Mouse (Mus musculus) limb, embryonic 13.5 days (tissue): ENCODE data around the gene Armc8. TPM values are rescaled to one million over a fixed set of nuclear protein-coding genes. Genes with fewer than 3 reads are reported as not detected.

Source experiments
- ATAC-seq: fragments of 200-750 bp; cut with Nextera tagmentation; 2 replicates; pipeline ENCODE4 v1.8.0; 2017; ENCODE audit warnings: low read depth, moderate number of reproducible peaks, moderate TSS enrichment; ENCODE audit not compliant: low FRiP score
- H3K27ac ChIP-seq: fragments of 300-500 bp; sonication (generic); 2 replicates; pipeline ENCODE4 v1.5.1; 2015; ENCODE audit warnings: inconsistent platforms, mild to moderate bottlenecking, moderate library complexity
- H3K27me3 ChIP-seq: fragments of 300-500 bp; sonication (generic); 2 replicates; pipeline ENCODE4 v1.6.1; 2015; ENCODE audit warnings: mild to moderate bottlenecking, inconsistent platforms
- H3K36me3 ChIP-seq: fragments of 300-500 bp; sonication (generic); 2 replicates; pipeline ENCODE4 v1.6.1; 2015; ENCODE audit warnings: inconsistent platforms, mild to moderate bottlenecking, moderate library complexity
- H3K4me1 ChIP-seq: fragments of 300-500 bp; sonication (generic); 2 replicates; pipeline ENCODE4 v1.6.1; 2015; ENCODE audit warnings: inconsistent platforms
- H3K4me2 ChIP-seq: fragments of 300-500 bp; sonication (generic); replicated peaks from 2 replicates; pipeline ENCODE4 v1.6.1; 2015; ENCODE audit warnings: inconsistent platforms, mild to moderate bottlenecking, moderate library complexity
- H3K4me3 ChIP-seq: fragments of 300-500 bp; sonication (generic); 2 replicates; pipeline ENCODE4 v1.5.1; 2015; ENCODE audit warnings: moderate library complexity, mild to moderate bottlenecking, inconsistent platforms
- H3K9ac ChIP-seq: fragments of 300-500 bp; sonication (generic); 2 replicates; pipeline ENCODE4 v1.6.1; 2015; ENCODE audit warnings: mild to moderate bottlenecking, inconsistent platforms
- H3K9me3 ChIP-seq: fragments of 300-500 bp; sonication (generic); 2 replicates; pipeline ENCODE4 v1.6.1; 2016; ENCODE audit warnings: inconsistent platforms
- WGBS: fragments of 180-500 bp; shearing (Covaris S2); methylation state at CpG from one replicate; pipeline ENCODE4 v1.1.7; 2015; 5-methylcytosine and 5-hydroxymethylcytosine counted together
- polyA plus RNA-seq: library from polyadenylated mRNA; unstranded; fragments of >200 nt; fragmentation: Nextera tagmentation; extraction: Ambion mirVana; gene quantifications from 2 replicates; pipeline ENCODE4 v1.2.1, GENCODE M21; 2015

The Armc8 gene
- polyA plus RNA-seq, 1 experiment from 2014 or later = 21.0 TPM

DNA sequence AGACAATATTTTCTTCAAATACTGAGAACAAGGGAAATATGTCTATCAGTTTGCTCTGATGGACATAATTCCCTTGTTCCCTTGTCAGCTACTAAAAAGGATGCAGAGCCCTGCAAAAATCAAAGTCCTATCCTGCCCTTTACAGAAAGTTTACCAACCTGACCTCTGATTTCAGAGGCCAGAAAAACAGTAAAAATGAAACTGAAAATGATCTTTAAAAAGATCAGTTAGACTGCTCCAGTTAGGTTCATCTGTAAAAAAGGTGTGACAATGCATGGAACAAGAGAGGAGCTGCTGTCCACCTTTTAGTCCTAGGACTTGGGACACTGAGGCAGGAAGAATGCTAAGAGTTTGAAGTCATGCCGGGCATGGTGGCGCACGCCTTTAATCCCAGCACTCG, 77.6 kb downstream of the Armc8 start:
- Histone ChIP-seq H3K36me3 (peaks cover 67% of the 10 kb centered on the region), H3K27me3 (no peaks in the 10 kb centered on the region), H3K4me1 (no peaks in the 10 kb centered on the region), H3K27ac (no peak overlapping the region), H3K4me2 (no peak overlapping the region), H3K9ac (no peak overlapping the region), H3K4me3 (no peak overlapping the region), H3K9me3 (no peaks in the 10 kb centered on the region)
- WGBS = 95% methylated on average over 4 of the region's 4 CpGs
- ATAC-seq = no peak

DNA sequence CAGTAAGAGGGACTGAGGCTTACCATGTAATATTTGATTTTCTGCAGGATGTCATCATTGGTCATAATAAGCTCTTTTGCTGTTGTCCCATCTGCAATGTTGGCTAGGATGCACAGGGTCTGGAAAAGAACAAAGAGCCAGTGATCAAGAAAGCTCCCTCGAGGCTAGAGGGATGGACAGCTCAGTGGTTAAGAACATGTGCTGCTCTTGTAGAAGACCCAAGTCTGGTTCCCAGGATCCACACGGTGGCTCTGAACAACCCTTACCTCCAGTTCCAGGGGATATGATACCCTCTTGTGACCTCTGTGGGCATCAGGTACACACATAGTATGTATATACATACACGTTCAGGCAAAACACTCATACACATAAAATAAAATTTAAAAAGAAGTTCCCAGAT, 80.9 kb downstream of the Armc8 start:
- Histone ChIP-seq H3K27me3 (no peaks in the 10 kb centered on the region), H3K9me3 (no peaks in the 10 kb centered on the region), H3K36me3 (peaks cover 73% of the 10 kb centered on the region), H3K9ac (no peak overlapping the region), H3K27ac (no peak overlapping the region), H3K4me2 (no peak overlapping the region), H3K4me1 (no peaks in the 10 kb centered on the region), H3K4me3 (no peak overlapping the region)
- 88% methylated on average over 3 of the region's 3 CpGs for WGBS
- ATAC-seq = no peak

DNA sequence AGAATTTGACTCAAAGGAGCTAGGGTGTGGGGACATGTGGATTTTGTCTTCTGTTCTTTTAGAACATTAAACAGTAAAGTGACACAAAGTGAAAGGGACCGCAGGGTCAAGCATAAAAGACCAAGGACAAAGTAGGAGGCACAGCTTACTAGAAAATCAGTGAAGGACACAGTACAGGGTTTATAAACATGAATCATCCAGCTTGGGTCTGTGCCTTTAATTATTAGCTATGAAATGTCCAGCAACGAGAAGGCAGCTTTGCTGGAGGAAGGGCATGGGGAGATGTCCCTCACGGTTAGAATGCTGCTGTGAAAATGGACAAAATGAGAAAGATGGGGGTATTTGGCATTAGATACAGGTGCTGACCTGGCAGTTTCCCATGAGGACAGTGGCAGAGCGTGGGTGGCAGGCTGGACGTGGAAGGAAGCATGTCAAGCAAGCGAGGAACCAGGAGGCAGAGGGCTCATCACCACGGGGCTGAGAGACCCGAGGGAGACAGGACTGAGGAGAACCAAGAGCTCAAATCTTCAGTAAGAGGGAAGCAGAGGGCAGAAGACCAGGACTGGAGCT, 81.5 kb downstream of the Armc8 start:
- Histone ChIP-seq H3K9me3 (no peaks in the 10 kb centered on the region), H3K27ac (no peak overlapping the region), H3K27me3 (no peaks in the 10 kb centered on the region), H3K4me2 (no peak overlapping the region), H3K36me3 (peaks cover 74% of the 10 kb centered on the region), H3K9ac (no peak overlapping the region), H3K4me1 (no peaks in the 10 kb centered on the region), H3K4me3 (no peak overlapping the region)
- WGBS = 83% methylated on average over 8 of the region's 8 CpGs
- ATAC-seq = no peak

DNA sequence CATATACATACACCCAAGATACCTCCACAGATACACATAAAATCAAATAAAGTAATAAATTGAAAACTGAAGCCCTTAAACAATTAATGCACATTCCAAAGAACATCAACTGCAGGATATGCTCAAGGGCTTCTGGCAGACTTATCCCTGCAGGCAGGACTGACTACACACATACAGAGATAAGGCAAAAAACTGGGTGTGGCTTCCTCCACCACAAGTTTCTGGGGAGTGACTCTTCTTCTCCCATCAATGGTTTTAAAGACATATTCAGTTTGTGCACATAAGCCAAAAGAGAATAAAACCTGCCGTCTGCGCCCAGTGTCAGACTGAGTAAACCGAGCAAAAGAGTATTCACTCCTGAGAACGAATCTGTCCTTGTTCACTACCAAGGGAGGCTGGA, 83.6 kb downstream of the Armc8 start:
- Histone ChIP-seq H3K4me3 (no peak overlapping the region), H3K36me3 (peaks cover 81% of the 10 kb centered on the region), H3K4me1 (no peaks in the 10 kb centered on the region), H3K27ac (no peak overlapping the region), H3K9me3 (no peaks in the 10 kb centered on the region), H3K27me3 (no peaks in the 10 kb centered on the region), H3K4me2 (no peak overlapping the region), H3K9ac (no peak overlapping the region)
- 89% methylated on average over 4 of the region's 4 CpGs for WGBS
- ATAC-seq = no peak

DNA sequence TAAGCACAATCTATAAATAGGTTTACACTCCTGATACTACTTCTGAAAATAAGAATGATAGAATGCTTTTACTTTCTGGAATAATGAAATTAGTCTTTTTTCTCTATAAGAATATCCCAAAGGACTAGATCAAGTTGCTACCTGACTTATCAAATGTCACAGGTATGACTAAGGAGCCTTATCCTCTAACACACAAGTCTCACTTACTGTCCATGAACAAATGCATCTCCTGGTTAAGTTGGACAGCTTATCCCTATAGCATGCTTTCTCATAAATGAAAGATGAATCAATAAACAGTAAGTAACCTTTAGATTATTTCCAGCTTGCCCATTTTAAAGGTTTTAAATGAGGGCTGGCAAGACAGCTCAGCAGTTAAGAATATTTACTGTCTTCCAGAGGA, 84.1 kb downstream of the Armc8 start:
- Histone ChIP-seq H3K27ac (no peak overlapping the region), H3K9me3 (no peaks in the 10 kb centered on the region), H3K4me2 (no peak overlapping the region), H3K9ac (no peak overlapping the region), H3K36me3 (peaks cover 76% of the 10 kb centered on the region), H3K27me3 (no peaks in the 10 kb centered on the region), H3K4me3 (no peak overlapping the region), H3K4me1 (no peaks in the 10 kb centered on the region; the same call in 1 of the 2 replicates)
- ATAC-seq = no peak

DNA sequence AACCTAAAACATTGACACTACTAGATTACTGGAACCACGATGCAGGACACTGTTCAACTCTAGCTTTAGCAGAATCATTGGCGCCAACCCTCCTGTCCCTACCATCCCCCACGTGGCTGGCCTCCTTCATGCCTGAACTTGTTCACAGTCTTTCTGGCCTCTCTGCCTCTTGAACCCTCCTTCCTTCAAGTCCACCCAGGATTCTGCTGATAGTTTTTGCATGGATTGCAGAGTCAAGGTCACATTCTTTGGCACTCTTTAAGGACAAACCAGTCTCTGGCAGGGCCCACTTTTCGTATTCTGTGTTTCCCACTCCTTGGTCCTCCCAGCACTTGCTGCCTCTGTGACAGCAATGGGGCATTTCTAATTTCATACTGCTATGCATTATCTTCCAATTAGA, 85.5 kb downstream of the Armc8 start:
- no peak for ATAC-seq
- Histone ChIP-seq H3K27me3 (no peaks in the 10 kb centered on the region), H3K9me3 (no peaks in the 10 kb centered on the region), H3K27ac (no peak overlapping the region), H3K4me2 (no peak overlapping the region), H3K4me3 (no peak overlapping the region), H3K36me3 (peaks cover 72% of the 10 kb centered on the region), H3K4me1 (peaks cover 3% of the 10 kb centered on the region; the same call in 1 of the 2 replicates), H3K9ac (no peak overlapping the region)
- 88% methylated on average over 4 of the region's 4 CpGs for WGBS

DNA sequence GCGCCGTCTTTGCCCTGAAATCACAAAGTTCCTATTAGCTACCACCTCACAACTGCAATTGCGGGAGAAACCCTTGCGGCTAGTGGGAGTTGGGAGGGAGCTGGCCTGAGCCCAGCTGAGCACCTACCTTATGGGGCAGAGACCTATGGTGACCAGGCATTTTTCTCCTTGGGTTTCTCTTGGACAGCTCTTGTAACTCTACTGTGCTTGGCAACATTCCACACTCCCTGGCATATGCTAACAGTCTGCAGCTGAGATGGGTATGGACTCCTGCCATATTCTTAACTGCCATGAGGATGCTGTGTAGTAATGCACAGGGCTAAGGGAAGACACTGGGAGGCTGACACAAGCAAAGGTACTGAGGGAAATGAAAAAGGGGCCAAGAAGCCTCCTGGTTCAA, 87.9 kb downstream of the Armc8 start:
- H3K27me3 ChIP-seq = no peaks in the 10 kb centered on the region
- peaks cover 3% of the 10 kb centered on the region; the same call in 1 of the 2 replicates for H3K4me1 ChIP-seq
- no peak overlapping the region for H3K27ac ChIP-seq
- H3K36me3 ChIP-seq = peaks cover 61% of the 10 kb centered on the region
- H3K9ac ChIP-seq = no peak overlapping the region
- WGBS = 92% methylated on average over 4 of the region's 4 CpGs
- H3K9me3 ChIP-seq = no peaks in the 10 kb centered on the region
- no peak overlapping the region for H3K4me2 ChIP-seq
- no peak for ATAC-seq
- H3K4me3 ChIP-seq = no peak overlapping the region

DNA sequence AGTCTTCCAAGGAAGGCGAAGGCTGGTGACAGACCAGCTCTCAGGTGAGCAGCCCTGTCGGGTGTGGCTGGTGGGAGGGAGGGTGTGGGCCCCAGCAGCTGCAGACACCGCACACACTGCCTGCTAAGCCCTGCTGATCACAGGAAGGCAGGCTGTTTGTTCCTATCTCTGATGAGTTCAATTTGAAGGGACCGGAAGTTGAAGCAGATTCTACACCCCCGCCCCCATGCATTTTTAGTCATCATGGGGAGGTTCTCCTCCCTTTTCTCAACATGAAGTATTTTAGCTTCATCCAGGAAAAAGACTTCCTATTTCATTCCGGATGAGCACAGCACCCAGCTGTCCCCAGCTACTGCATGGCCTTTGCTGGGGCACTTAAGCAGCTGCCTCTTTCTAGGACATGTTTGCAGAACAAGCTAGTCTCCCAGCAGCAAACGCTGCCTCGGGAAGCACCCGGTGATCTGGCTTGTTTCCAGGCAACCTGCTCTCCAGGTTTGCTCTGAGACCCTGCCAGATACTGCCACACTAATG, 89.5 kb downstream of the Armc8 start:
- H3K4me1 ChIP-seq = peaks cover 3% of the 10 kb centered on the region; the same call in 1 of the 2 replicates
- H3K36me3 ChIP-seq = peaks cover 63% of the 10 kb centered on the region
- 76% methylated on average over 9 of the region's 9 CpGs for WGBS
- no peaks in the 10 kb centered on the region for H3K9me3 ChIP-seq
- H3K9ac ChIP-seq = no peak overlapping the region
- ATAC-seq = no peak
- H3K27me3 ChIP-seq = no peaks in the 10 kb centered on the region
- no peak overlapping the region for H3K27ac ChIP-seq
- H3K4me2 ChIP-seq = no peak overlapping the region
- no peak overlapping the region for H3K4me3 ChIP-seq

DNA sequence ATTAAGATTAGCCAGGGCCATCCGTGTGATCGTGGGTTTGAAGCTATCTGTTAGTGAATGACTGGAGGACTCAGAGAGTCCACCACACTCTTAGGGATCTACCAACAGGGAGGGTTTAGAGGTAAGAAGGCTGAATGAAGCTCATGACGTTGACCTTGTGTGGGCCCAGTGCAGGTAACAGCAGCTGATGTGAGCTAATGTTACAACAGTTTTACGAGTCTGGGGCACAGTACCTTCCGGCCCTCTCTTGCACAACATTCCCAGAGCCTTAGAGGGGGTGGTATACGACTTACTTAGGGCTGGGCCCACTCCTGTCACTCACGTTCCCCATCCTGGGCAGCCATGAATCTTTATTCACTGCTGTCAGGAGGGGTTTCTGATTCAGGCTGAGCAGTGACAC, 97.4 kb downstream of the Armc8 start:
- H3K36me3 ChIP-seq = peaks cover 18% of the 10 kb centered on the region
- no peak overlapping the region for H3K9ac ChIP-seq
- H3K4me3 ChIP-seq = no peak overlapping the region
- 45% methylated on average over 7 of the region's 7 CpGs for WGBS
- no peaks in the 10 kb centered on the region for H3K9me3 ChIP-seq
- no peak overlapping the region for H3K27ac ChIP-seq
- peaks cover 6% of the 10 kb centered on the region; the same call in 1 of the 2 replicates for H3K4me1 ChIP-seq
- no peaks in the 10 kb centered on the region for H3K27me3 ChIP-seq
- H3K4me2 ChIP-seq = no peak overlapping the region
- no peak for ATAC-seq

DNA sequence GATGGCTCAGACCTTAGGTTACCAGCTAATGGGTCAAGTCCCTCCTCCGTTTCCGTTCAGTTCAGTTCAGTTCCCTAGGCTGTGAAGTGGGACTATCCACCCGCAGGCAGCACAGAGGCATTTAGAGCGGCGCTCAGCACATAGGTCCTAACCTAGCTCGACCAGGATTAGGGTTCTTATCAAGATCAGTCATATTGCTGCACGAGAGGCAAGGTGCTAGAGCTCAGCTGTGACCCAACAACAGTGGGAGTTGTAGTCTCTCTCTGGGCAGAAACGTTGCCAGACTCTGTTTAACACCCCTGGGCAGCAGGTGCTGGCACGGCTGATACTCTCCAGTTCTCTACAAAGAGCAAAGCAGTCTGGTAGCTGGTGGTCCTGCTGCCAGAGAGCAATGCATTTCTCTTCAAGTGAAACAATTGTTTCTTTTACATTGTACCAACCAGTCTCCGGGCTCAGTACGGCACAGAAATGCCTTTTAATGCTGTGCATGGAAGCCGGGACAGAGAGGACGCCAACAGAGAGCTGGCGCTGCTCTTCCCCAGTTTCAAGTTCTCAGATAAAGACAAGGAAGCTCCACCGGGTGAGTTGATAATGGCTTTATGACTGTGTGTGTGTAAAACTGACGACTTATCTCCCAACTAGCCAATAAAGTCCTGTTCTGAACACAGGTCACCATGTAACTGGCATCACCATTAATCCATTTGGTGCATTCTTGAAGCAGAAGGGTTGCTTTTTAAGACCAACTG, 98.2 kb downstream of the Armc8 start:
- 61% methylated on average over 16 of the region's 16 CpGs for WGBS
- Histone ChIP-seq H3K4me1 (peaks cover 6% of the 10 kb centered on the region; the same call in 1 of the 2 replicates), H3K9me3 (no peaks in the 10 kb centered on the region), H3K9ac (no peak overlapping the region), H3K4me2 (no peak overlapping the region), H3K27ac (no peak overlapping the region), H3K4me3 (no peak overlapping the region), H3K36me3 (peaks cover 11% of the 10 kb centered on the region), H3K27me3 (no peaks in the 10 kb centered on the region)
- ATAC-seq = no peak

DNA sequence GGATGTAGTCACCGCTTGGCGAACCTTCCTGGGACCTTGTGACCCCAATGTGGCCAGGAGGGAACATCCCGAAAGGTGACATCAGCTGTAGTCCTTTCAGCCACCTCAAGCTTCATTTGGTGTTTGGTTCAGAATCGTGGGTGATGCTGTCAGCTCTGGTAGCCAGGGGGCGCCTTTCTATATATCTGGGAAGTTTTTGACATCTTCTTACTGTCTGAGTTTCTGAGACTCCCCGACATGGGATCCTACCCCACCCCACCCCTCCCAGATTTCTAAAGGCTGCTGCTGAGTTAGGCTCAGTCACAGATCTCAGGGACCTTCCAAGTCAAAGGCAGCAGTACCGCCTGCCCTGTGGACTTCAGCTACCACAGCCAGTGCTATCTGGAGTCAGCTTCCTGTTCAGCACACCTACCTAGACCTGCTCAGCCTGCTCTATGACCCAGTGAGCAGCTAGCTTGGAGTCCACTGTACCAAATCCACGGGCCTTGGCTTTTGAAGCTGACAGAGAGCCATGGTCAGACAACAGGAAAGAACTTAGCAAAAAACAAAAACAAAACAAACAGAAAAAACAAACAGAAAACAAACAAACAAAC, 98.9 kb downstream of the Armc8 start:
- no peak overlapping the region for H3K9ac ChIP-seq
- WGBS = 59% methylated on average over 8 of the region's 8 CpGs
- H3K27ac ChIP-seq = no peak overlapping the region
- H3K4me3 ChIP-seq = no peak overlapping the region
- ATAC-seq = no peak
- peaks cover 3% of the 10 kb centered on the region; the same call in 1 of the 2 replicates for H3K36me3 ChIP-seq
- no peaks in the 10 kb centered on the region for H3K27me3 ChIP-seq
- H3K9me3 ChIP-seq = no peaks in the 10 kb centered on the region
- no peak overlapping the region for H3K4me2 ChIP-seq
- H3K4me1 ChIP-seq = peaks cover 6% of the 10 kb centered on the region; the same call in 1 of the 2 replicates

DNA sequence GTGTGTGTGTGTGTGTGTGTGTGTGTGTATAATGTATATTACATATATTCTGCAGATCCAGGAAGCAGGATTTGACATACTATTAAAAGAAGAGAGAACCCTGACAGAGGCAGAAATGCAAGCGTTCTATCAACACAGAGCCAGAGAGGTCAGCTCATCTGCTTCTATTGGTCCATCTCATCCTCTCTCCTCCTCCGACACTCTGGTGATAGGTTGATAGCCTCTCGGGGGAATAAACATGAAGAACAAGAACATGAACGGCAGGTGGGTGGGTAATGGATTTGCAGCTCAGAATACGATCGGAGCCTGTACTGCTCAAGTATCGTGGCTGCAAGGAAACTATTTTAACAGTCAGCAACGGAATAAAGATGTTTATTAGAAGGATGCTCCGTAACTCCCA, 100.1 kb downstream of the Armc8 start:
- Histone ChIP-seq H3K4me1 (peaks cover 6% of the 10 kb centered on the region; the same call in 1 of the 2 replicates), H3K27ac (no peak overlapping the region), H3K36me3 (no peaks in the 10 kb centered on the region), H3K27me3 (no peaks in the 10 kb centered on the region), H3K4me3 (no peak overlapping the region), H3K4me2 (no peak overlapping the region), H3K9ac (no peak overlapping the region), H3K9me3 (no peaks in the 10 kb centered on the region)
- no peak for ATAC-seq
- 80% methylated on average over 9 of the region's 9 CpGs for WGBS
